Mouse (Mus musculus) heart, embryonic 10.5 days (tissue): ENCODE measurements around the gene Cttnbp2. TPM values are rescaled to one million over a fixed set of nuclear protein-coding genes. Genes with fewer than 3 reads are reported as not detected.
A peak's percentile ranks its signal among the peaks of the same experiment; 100 is the strongest.

ENCODE experiments used
- DNase-seq: peaks from one replicate; pipeline ENCODE4 v3.0.0-alpha.2; 2017; ENCODE audit warnings: low spot score
- H3K27ac ChIP-seq: fragments of 300-500 bp; sonication (generic); 2 replicates; pipeline ENCODE4 v1.5.1; 2016; ENCODE audit warnings: mild to moderate bottlenecking
- H3K27me3 ChIP-seq: fragments of 300-500 bp; sonication (generic); 2 replicates; pipeline ENCODE4 v1.6.1; 2016; ENCODE audit warnings: mild to moderate bottlenecking; ENCODE audit not compliant: poor library complexity, insufficient read depth, severe bottlenecking
- H3K36me3 ChIP-seq: fragments of 300-500 bp; sonication (generic); 2 replicates; pipeline ENCODE4 v1.6.1; 2016; ENCODE audit warnings: mild to moderate bottlenecking, moderate library complexity
- H3K4me1 ChIP-seq: fragments of 300-500 bp; sonication (generic); 2 replicates; pipeline ENCODE4 v1.6.1; 2016; ENCODE audit warnings: mild to moderate bottlenecking
- H3K4me3 ChIP-seq: fragments of 300-500 bp; sonication (generic); 2 replicates; pipeline ENCODE4 v1.5.1; 2016; ENCODE audit warnings: mild to moderate bottlenecking, moderate library complexity
- H3K9me3 ChIP-seq: fragments of 300-500 bp; sonication (generic); 2 replicates; pipeline ENCODE4 v1.6.1; 2016; ENCODE audit warnings: mild to moderate bottlenecking, moderate library complexity
- WGBS: fragments of 180-500 bp; shearing (Covaris S2); methylation state at CpG from one replicate; pipeline ENCODE4 v1.1.7; 2016; 5-methylcytosine and 5-hydroxymethylcytosine counted together
- polyA plus RNA-seq: library from polyadenylated mRNA; unstranded; fragments of >200 nt; fragmentation: Nextera tagmentation; extraction: Ambion mirVana; gene quantifications from 2 replicates; pipeline ENCODE4 v1.2.1, GENCODE M21; 2016

Cttnbp2 gene
- polyA plus RNA-seq, result 9.2 TPM in 2 replicates

GRCm38 (mm10) chr6:18514480-18515352 is at the start of gene Cttnbp2:
TSS of gene Cttnbp2 (minus strand) at chr6:18514843.
- Histone ChIP-seq H3K4me3 (peak within 1 kb of the TSS; percentile 86), H3K27me3 (0 out of 2 replicates have a peak, but pooled peaks cover 9% of the 10 kb centered on the region), H3K36me3 (no peaks in the 10 kb centered on the region), H3K27ac (peak within 1 kb of the TSS; percentile 88), H3K9me3 (no peaks in the 10 kb centered on the region), H3K4me1 (peaks cover 11% of the 10 kb centered on the region)
- under 1% methylated on average over 70 of the region's 70 CpGs for WGBS
- DNase-seq, result no peak

- 93% methylated on average over 1 of the region's 1 CpGs for WGBS
Observed at GRCm38 (mm10) chr6:18559019-18559418, 44.4 kb upstream of the Cttnbp2 start.

GRCm38 (mm10) chr6:18547516-18548465 is 33.1 kb upstream of the Cttnbp2 start:
- peaks cover 6% of the 10 kb centered on the region; the same call in 1 of the 2 replicates for H3K4me1 ChIP-seq
- H3K9me3 ChIP-seq, result no peaks in the 10 kb centered on the region
- no peaks in the 10 kb centered on the region for H3K36me3 ChIP-seq
- no peak for DNase-seq
- peak overlapping the region; percentile 42; the same call in 1 of the 2 replicates for H3K27ac ChIP-seq
- H3K4me3 ChIP-seq, result peak overlapping the region; percentile 39; the same call in 1 of the 2 replicates
- 53% methylated on average over 24 of the region's 24 CpGs for WGBS
- H3K27me3 ChIP-seq, result no peaks in the 10 kb centered on the region

More at GRCm38 (mm10) chr6:18559019-18559418, 44.4 kb upstream of the Cttnbp2 start:
- H3K9me3 ChIP-seq, result no peaks in the 10 kb centered on the region
- H3K4me3 ChIP-seq, result no peak overlapping the region
- H3K27ac ChIP-seq, result no peak overlapping the region
- no peaks in the 10 kb centered on the region for H3K27me3 ChIP-seq
- H3K4me1 ChIP-seq, result no peaks in the 10 kb centered on the region
- no peak for DNase-seq
- no peaks in the 10 kb centered on the region for H3K36me3 ChIP-seq

- Histone ChIP-seq H3K4me1 (peaks cover 6% of the 10 kb centered on the region; the same call in 1 of the 2 replicates), H3K9me3 (no peaks in the 10 kb centered on the region), H3K36me3 (no peaks in the 10 kb centered on the region), H3K27ac (no peak overlapping the region), H3K27me3 (no peaks in the 10 kb centered on the region), H3K4me3 (no peak overlapping the region)
- DNase-seq, result no peak
- WGBS, result 55% methylated on average over 2 of the region's 2 CpGs
Observed at GRCm38 (mm10) chr6:18543878-18544277, 29.2 kb upstream of the Cttnbp2 start.

- no peaks in the 10 kb centered on the region for H3K4me1 ChIP-seq
- no peak overlapping the region for H3K27ac ChIP-seq
- H3K4me3 ChIP-seq, result no peak overlapping the region
- DNase-seq, result no peak
- no peaks in the 10 kb centered on the region for H3K27me3 ChIP-seq
- no peaks in the 10 kb centered on the region for H3K36me3 ChIP-seq
- WGBS, result 41% methylated on average over 4 of the region's 4 CpGs
- H3K9me3 ChIP-seq, result no peaks in the 10 kb centered on the region
Observed at GRCm38 (mm10) chr6:18540396-18540795, 25.8 kb upstream of the Cttnbp2 start.

GRCm38 (mm10) chr6:18530394-18530793 is 15.8 kb upstream of the Cttnbp2 start:
- no peak for DNase-seq
- Histone ChIP-seq H3K4me3 (no peak overlapping the region), H3K27me3 (no peaks in the 10 kb centered on the region), H3K27ac (no peak overlapping the region), H3K4me1 (no peaks in the 10 kb centered on the region), H3K36me3 (no peaks in the 10 kb centered on the region), H3K9me3 (no peaks in the 10 kb centered on the region)
- WGBS, result 81% methylated on average over 3 of the region's 3 CpGs

- Histone ChIP-seq H3K27me3 (0 out of 2 replicates have a peak, but pooled peaks cover 9% of the 10 kb centered on the region), H3K27ac (no peak overlapping the region), H3K9me3 (no peaks in the 10 kb centered on the region), H3K4me1 (peaks cover 11% of the 10 kb centered on the region), H3K36me3 (no peaks in the 10 kb centered on the region), H3K4me3 (no peak overlapping the region)
- 43% methylated on average over 2 of the region's 2 CpGs for whole genome bisulfite sequencing
- DNase-seq, result no peak
Observed at GRCm38 (mm10) chr6:18517626-18518025, 3.0 kb upstream of the Cttnbp2 start.

GRCm38 (mm10) chr6:18513611-18514473 is 801 bp downstream of the Cttnbp2 start:
- Histone ChIP-seq H3K27me3 (0 out of 2 replicates have a peak, but pooled peaks cover 9% of the 10 kb centered on the region), H3K4me1 (peaks cover 11% of the 10 kb centered on the region), H3K27ac (peak overlapping the region; percentile 88), H3K36me3 (no peaks in the 10 kb centered on the region), H3K4me3 (peak overlapping the region; percentile 86), H3K9me3 (no peaks in the 10 kb centered on the region)
- DNase-seq, result no peak
- under 1% methylated on average over 26 of the region's 28 CpGs for WGBS

- Histone ChIP-seq H3K27me3 (0 out of 2 replicates have a peak, but pooled peaks cover 9% of the 10 kb centered on the region), H3K9me3 (no peaks in the 10 kb centered on the region), H3K36me3 (no peaks in the 10 kb centered on the region), H3K27ac (no peak overlapping the region), H3K4me1 (peaks cover 16% of the 10 kb centered on the region), H3K4me3 (no peak overlapping the region)
- 89% methylated on average over 6 of the region's 6 CpGs for WGBS
- DNase-seq, result no peak
Observed at GRCm38 (mm10) chr6:18511886-18512285, 2.8 kb downstream of the Cttnbp2 start.

GRCm38 (mm10) chr6:18508036-18508435 is 6.6 kb downstream of the Cttnbp2 start:
- Histone ChIP-seq H3K36me3 (no peaks in the 10 kb centered on the region), H3K4me3 (no peak overlapping the region), H3K9me3 (no peaks in the 10 kb centered on the region), H3K27me3 (no peaks in the 10 kb centered on the region), H3K27ac (peak overlapping the region; percentile 44), H3K4me1 (peaks cover 7% of the 10 kb centered on the region; the same call in 1 of the 2 replicates)
- 24% methylated on average over 2 of the region's 2 CpGs for WGBS
- no peak for DNase-seq

GRCm38 (mm10) chr6:18499833-18500232 is 14.8 kb downstream of the Cttnbp2 start:
- no peaks in the 10 kb centered on the region for H3K27me3 ChIP-seq
- H3K27ac ChIP-seq, result no peak overlapping the region
- no peak for DNase-seq
- no peaks in the 10 kb centered on the region for H3K36me3 ChIP-seq
- 50% methylated on average over 5 of the region's 5 CpGs for WGBS
- no peak overlapping the region for H3K4me3 ChIP-seq
- H3K4me1 ChIP-seq, result no peaks in the 10 kb centered on the region
- no peaks in the 10 kb centered on the region for H3K9me3 ChIP-seq

- Histone ChIP-seq H3K36me3 (0 out of 2 replicates have a peak, but pooled peaks cover 3% of the 10 kb centered on the region), H3K9me3 (no peaks in the 10 kb centered on the region), H3K4me3 (no peak overlapping the region), H3K27me3 (no peaks in the 10 kb centered on the region), H3K27ac (no peak overlapping the region), H3K4me1 (no peaks in the 10 kb centered on the region)
- no peak for DNase-seq
- 72% methylated on average over 1 of the region's 1 CpGs for WGBS
Observed at GRCm38 (mm10) chr6:18492977-18493376, 21.7 kb downstream of the Cttnbp2 start.
